Mouse (Mus musculus) lung, postnatal 0 days (tissue): ENCODE results near the gene Cngb1. TPM values are rescaled to one million over a fixed set of nuclear protein-coding genes. Genes with fewer than 3 reads are reported as not detected.

ENCODE experiments used
- ATAC-seq: fragments of 200-750 bp; cut with Nextera tagmentation; 2 replicates; pipeline ENCODE4 v1.8.0; 2017; ENCODE audit warnings: moderate library complexity
- DNase-seq: peaks from one replicate; pipeline ENCODE4 v3.0.0-alpha.2; 2016; ENCODE audit warnings: low spot score
- H3K27ac ChIP-seq: fragments of 300-500 bp; sonication (generic); 2 replicates; pipeline ENCODE4 v1.5.1; 2014; ENCODE audit warnings: antibody characterized with exemption, mild to moderate bottlenecking, low read length, mixed read lengths
- H3K27me3 ChIP-seq: fragments of 300-500 bp; sonication (generic); replicated peaks from 2 replicates; pipeline ENCODE4 v1.6.1; 2014; ENCODE audit warnings: low read length, mixed read lengths; ENCODE audit not compliant: insufficient read depth
- H3K36me3 ChIP-seq: fragments of 300-500 bp; sonication (generic); 2 replicates; pipeline ENCODE4 v1.6.1; 2014; ENCODE audit warnings: low read length, mixed read lengths; ENCODE audit not compliant: insufficient read depth
- H3K4me1 ChIP-seq: fragments of 300-500 bp; sonication (generic); 2 replicates; pipeline ENCODE4 v1.6.1; 2014; ENCODE audit warnings: antibody characterized with exemption, low read depth, low read length, mixed read lengths; ENCODE audit not compliant: insufficient read depth
- H3K4me2 ChIP-seq: fragments of 300-500 bp; sonication (generic); replicated peaks from 2 replicates; pipeline ENCODE4 v1.6.1; 2014; ENCODE audit warnings: low read depth, mild to moderate bottlenecking, low read length, moderate library complexity, mixed read lengths
- H3K4me3 ChIP-seq: fragments of 300-500 bp; sonication (generic); 2 replicates; pipeline ENCODE4 v1.5.1; 2014; ENCODE audit warnings: low read depth, low read length
- H3K9ac ChIP-seq: fragments of 300-500 bp; sonication (generic); replicated peaks from 2 replicates; pipeline ENCODE4 v1.6.1; 2014; ENCODE audit warnings: low read depth, mild to moderate bottlenecking
- H3K9me3 ChIP-seq: fragments of 300-500 bp; sonication (generic); 2 replicates; pipeline ENCODE4 v1.6.1; 2016; ENCODE audit warnings: low read length, mixed read lengths
- CTCF ChIP-seq: IDR thresholded peaks from 2 replicates; pipeline ENCODE4 v1.5.1; 2016; ENCODE audit warnings: antibody characterized with exemption, mild to moderate bottlenecking
- EP300 ChIP-seq: IDR thresholded peaks from 2 replicates; pipeline ENCODE4 v1.6.1; 2016; ENCODE audit warnings: antibody characterized with exemption, mild to moderate bottlenecking, control low read depth
- WGBS: fragments of 180-500 bp; shearing (Covaris S2); extraction: QIAGEN DNeasy Blood & Tissue Kit; methylation state at CpG from one replicate; pipeline ENCODE4 v1.1.7; 2014; 5-methylcytosine and 5-hydroxymethylcytosine counted together
- polyA plus RNA-seq: library from polyadenylated mRNA; unstranded; fragments of >200 nt; fragmentation: Nextera tagmentation; extraction: Ambion mirVana; gene quantifications from 2 replicates; pipeline ENCODE4 v1.2.1, GENCODE M21; 2015

Cngb1 gene
- polyA plus RNA-seq, 1 experiment from 2014 or later, result 4.0 TPM

DNA sequence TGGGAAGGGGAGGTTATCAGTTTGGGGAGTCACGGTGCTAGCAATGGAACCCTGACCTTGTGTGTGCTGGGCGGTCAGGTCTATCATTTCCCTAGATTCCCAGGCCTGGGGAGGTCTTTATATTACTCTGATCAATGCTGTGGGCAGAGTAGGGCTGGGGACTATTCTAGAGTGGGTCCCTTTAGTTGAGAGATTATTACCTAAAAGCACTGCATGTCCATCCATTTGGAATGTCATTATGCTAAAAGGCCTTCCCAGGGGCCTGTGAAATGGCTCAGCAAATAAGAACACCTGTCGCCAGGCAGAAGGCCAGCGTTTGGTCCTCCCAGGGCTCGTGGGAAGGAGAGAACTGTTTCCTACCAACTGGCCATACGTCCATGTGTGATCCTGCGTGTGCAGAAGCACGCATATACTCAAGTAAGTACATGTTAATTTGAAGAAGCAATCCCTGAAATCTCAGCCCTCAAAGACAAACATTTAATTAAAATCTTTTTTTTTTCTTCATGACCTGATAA, 104.3 kb downstream of the Cngb1 start:
- no peaks in the 10 kb centered on the region for H3K9me3 ChIP-seq
- no peak for TF ChIP-seq CTCF
- no peak for TF ChIP-seq EP300
- no peak overlapping the region for H3K9ac ChIP-seq
- no peak overlapping the region for H3K27ac ChIP-seq
- DNase-seq (no peak), ATAC-seq (no peak)
- no peak overlapping the region for H3K4me3 ChIP-seq
- 75% methylated on average over 8 of the region's 8 CpGs for WGBS
- no peaks in the 10 kb centered on the region for H3K4me1 ChIP-seq
- no peaks in the 10 kb centered on the region for H3K36me3 ChIP-seq
- H3K4me2 ChIP-seq, result no peak overlapping the region
- no peaks in the 10 kb centered on the region for H3K27me3 ChIP-seq

- H3K36me3 ChIP-seq, result no peaks in the 10 kb centered on the region
- DNase-seq, result no peak
- WGBS, result 66% methylated on average over 7 of the region's 7 CpGs
- no peak overlapping the region for H3K4me3 ChIP-seq
- no peak for ATAC-seq
- no peak overlapping the region for H3K4me2 ChIP-seq
- no peak for TF ChIP-seq EP300
- no peaks in the 10 kb centered on the region for H3K9me3 ChIP-seq
- H3K9ac ChIP-seq, result no peak overlapping the region
- H3K4me1 ChIP-seq, result no peaks in the 10 kb centered on the region
- no peaks in the 10 kb centered on the region for H3K27me3 ChIP-seq
- no peak overlapping the region for H3K27ac ChIP-seq
Measured at GRCm38 (mm10) chr8:95201491-95201890, 104.9 kb downstream of the Cngb1 start.

GRCm38 (mm10) chr8:95200001-95200405, 106.4 kb downstream of the Cngb1 start:
- TF ChIP-seq EP300 (no peak), CTCF (no peak)
- WGBS, result 67% methylated on average over 9 of the region's 9 CpGs

GRCm38 (mm10) chr8:95195728-95196127, 110.7 kb downstream of the Cngb1 start:
- TF ChIP-seq CTCF (no peak), EP300 (no peak)

More at GRCm38 (mm10) chr8:95200001-95200405, 106.4 kb downstream of the Cngb1 start:
- Histone ChIP-seq H3K9ac (no peak overlapping the region), H3K36me3 (no peaks in the 10 kb centered on the region), H3K27me3 (no peaks in the 10 kb centered on the region), H3K4me1 (no peaks in the 10 kb centered on the region), H3K4me2 (no peak overlapping the region), H3K4me3 (no peak overlapping the region), H3K9me3 (no peaks in the 10 kb centered on the region), H3K27ac (no peak overlapping the region)
- ATAC-seq (no peak), DNase-seq (peak; percentile 18)

DNA sequence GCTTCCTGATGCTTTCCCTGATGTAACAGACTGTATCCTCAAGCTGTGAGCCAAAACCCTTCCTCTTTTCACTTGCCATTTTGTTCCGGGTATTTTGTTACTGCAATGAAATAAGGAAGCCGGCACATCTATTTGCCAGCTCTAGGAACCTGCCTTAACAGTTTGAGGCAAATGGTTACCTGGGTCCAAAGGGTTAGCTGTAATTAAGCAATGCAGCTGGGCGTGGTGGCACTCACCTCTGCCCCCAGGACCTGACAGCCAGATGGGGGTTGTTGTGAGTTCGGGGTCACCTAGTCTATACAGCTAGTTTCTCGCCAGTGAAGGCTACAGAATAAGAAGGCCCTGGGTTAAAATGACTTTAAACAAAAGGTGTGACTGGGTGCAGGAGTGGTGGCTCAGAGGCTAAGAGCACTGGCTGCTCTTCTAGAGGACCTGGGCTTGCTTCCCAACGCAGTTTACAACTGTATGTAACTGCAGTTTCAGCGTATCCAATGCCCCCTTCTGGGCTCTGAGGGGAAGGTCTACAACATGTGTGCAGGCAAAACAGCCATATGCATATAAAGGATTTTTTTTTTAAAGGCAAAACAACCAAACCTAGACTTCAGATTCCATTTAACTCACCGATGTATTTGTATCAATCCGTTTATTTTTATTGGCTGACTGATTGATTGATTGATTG, 114.7 kb downstream of the Cngb1 start:
- no peak overlapping the region for H3K4me3 ChIP-seq
- H3K9me3 ChIP-seq, result no peaks in the 10 kb centered on the region
- 86% methylated on average over 9 of the region's 9 CpGs for WGBS
- no peaks in the 10 kb centered on the region for H3K4me1 ChIP-seq
- H3K9ac ChIP-seq, result no peak overlapping the region
- no peak overlapping the region for H3K27ac ChIP-seq
- DNase-seq, result no peak
- H3K27me3 ChIP-seq, result no peaks in the 10 kb centered on the region
- TF ChIP-seq EP300 (no peak), CTCF (no peak; the same call in 1 of the 2 replicates)
- no peak for ATAC-seq
- H3K36me3 ChIP-seq, result no peaks in the 10 kb centered on the region
- no peak overlapping the region for H3K4me2 ChIP-seq

More at GRCm38 (mm10) chr8:95195728-95196127, 110.7 kb downstream of the Cngb1 start:
- no peak overlapping the region for H3K9ac ChIP-seq
- H3K36me3 ChIP-seq, result no peaks in the 10 kb centered on the region
- H3K27ac ChIP-seq, result no peak overlapping the region
- no peak overlapping the region for H3K4me2 ChIP-seq
- H3K9me3 ChIP-seq, result no peaks in the 10 kb centered on the region
- H3K4me1 ChIP-seq, result no peaks in the 10 kb centered on the region
- WGBS, result 64% methylated on average over 11 of the region's 11 CpGs
- no peak overlapping the region for H3K4me3 ChIP-seq
- no peaks in the 10 kb centered on the region for H3K27me3 ChIP-seq
- ATAC-seq (no peak), DNase-seq (no peak)

Other genes with a start within 250 kb of the Cngb1 start
- gene Katnb1, start 225.4 kb downstream of the Cngb1 start, polyA plus RNA-seq, result 10.4 and 10.8 TPM in 2 replicates
- gene Kifc3, start 103.8 kb downstream of the Cngb1 start, polyA plus RNA-seq, result 23.7 and 32.4 TPM in 2 replicates
- 1.3 and 2.1 TPM in 2 replicates for gene Tepp, start 4.0 kb upstream of the Cngb1 start, polyA plus RNA-seq
- gene Zfp319, start 25.4 kb upstream of the Cngb1 start, polyA plus RNA-seq, result 5.9 and 6.0 TPM in 2 replicates
- 33.8 and 39.2 TPM in 2 replicates for gene Usb1, start 25.7 kb upstream of the Cngb1 start, polyA plus RNA-seq
- 25.8 and 26.0 TPM in 2 replicates for gene Mmp15, start 45.7 kb upstream of the Cngb1 start, polyA plus RNA-seq
- 126 and 138 TPM in 2 replicates for gene Cfap20, start 128.3 kb upstream of the Cngb1 start, polyA plus RNA-seq
- 8.3 and 9.8 TPM in 2 replicates for gene Csnk2a2, start 183.5 kb upstream of the Cngb1 start, polyA plus RNA-seq
- 13.1 and 18.1 TPM in 2 replicates for gene Ccdc113, start 227.5 kb upstream of the Cngb1 start, polyA plus RNA-seq